Mouse (Mus musculus) kidney, embryonic 14.5 days (tissue): ENCODE results near the gene H1foo. TPM values are rescaled to one million over a fixed set of nuclear protein-coding genes. Genes with fewer than 3 reads are reported as not detected.

Source experiments
- ATAC-seq: fragments of 200-750 bp; cut with Nextera tagmentation; 2 replicates; pipeline ENCODE4 v1.8.0; 2017; ENCODE audit warnings: moderate number of reproducible peaks, mild to moderate bottlenecking, moderate TSS enrichment, moderate library complexity; ENCODE audit not compliant: low FRiP score, low TSS enrichment
- H3K27ac ChIP-seq: fragments of 300-500 bp; sonication (generic); 2 replicates; pipeline ENCODE4 v1.5.1; 2014; ENCODE audit warnings: low read depth, mild to moderate bottlenecking, low read length, moderate library complexity, mixed read lengths
- H3K27me3 ChIP-seq: fragments of 300-500 bp; sonication (generic); 2 replicates; pipeline ENCODE4 v1.6.1; 2014; ENCODE audit warnings: mild to moderate bottlenecking, low read length; ENCODE audit not compliant: control insufficient read depth, insufficient read depth
- H3K36me3 ChIP-seq: fragments of 300-500 bp; sonication (generic); 2 replicates; pipeline ENCODE4 v1.6.1; 2014; ENCODE audit warnings: low read length, mixed read lengths; ENCODE audit not compliant: control insufficient read depth, insufficient read depth
- H3K4me1 ChIP-seq: fragments of 300-500 bp; sonication (generic); 2 replicates; pipeline ENCODE4 v1.6.1; 2014; ENCODE audit warnings: low read length, mixed read lengths; ENCODE audit not compliant: control insufficient read depth, insufficient read depth
- H3K4me2 ChIP-seq: fragments of 300-500 bp; sonication (generic); replicated peaks from 2 replicates; pipeline ENCODE4 v1.6.1; 2014; ENCODE audit warnings: low read depth, mild to moderate bottlenecking, low read length
- H3K4me3 ChIP-seq: fragments of 300-500 bp; sonication (generic); 2 replicates; pipeline ENCODE4 v1.5.1; 2014; ENCODE audit warnings: mild to moderate bottlenecking, low read length
- H3K9ac ChIP-seq: fragments of 300-500 bp; sonication (generic); 2 replicates; pipeline ENCODE4 v1.6.1; 2014; ENCODE audit warnings: low read depth, mild to moderate bottlenecking, low read length, moderate library complexity
- H3K9me3 ChIP-seq: fragments of 300-500 bp; sonication (generic); 2 replicates; pipeline ENCODE4 v1.6.1; 2016; ENCODE audit warnings: low read length; ENCODE audit not compliant: control insufficient read depth
- WGBS: fragments of 180-500 bp; shearing (Covaris S2); extraction: QIAGEN DNeasy Blood & Tissue Kit; methylation state at CpG from one replicate; pipeline ENCODE4 v1.1.7; 2014; 5-methylcytosine and 5-hydroxymethylcytosine counted together
- polyA plus RNA-seq: library from polyadenylated mRNA; unstranded; fragments of >200 nt; fragmentation: Nextera tagmentation; extraction: Ambion mirVana; gene quantifications from 2 replicates; pipeline ENCODE4 v1.2.1, GENCODE M21; 2014

Gene H1foo
- polyA plus RNA-seq, 1 experiment from 2014 or later: not detected

DNA sequence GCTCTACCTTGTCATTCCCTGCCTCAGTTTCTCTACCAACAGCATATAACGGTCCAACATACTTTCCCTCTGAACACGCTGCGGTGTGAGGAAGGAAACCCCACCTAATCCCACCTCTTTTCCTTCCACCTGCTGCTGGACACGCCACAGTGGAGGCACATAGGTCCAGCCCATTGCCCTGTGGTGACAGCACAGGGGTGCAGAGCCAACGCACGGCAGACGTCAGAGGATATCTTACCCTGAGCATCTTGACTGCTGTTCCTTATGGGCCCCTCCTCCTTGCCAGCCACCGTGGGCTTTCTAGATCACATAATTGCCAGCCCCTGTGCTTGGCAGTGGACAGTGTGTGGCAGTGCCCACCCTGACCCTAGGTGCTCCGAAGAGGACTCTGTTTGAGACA lies 45.7 kb downstream of the H1foo start:
- Histone ChIP-seq H3K27ac (peak overlapping the region; percentile 51; the same call in 1 of the 2 replicates), H3K4me1 (peaks cover 61% of the 10 kb centered on the region), H3K27me3 (peaks cover 7% of the 10 kb centered on the region; the same call in 1 of the 2 replicates), H3K36me3 (no peaks in the 10 kb centered on the region; the same call in 1 of the 2 replicates), H3K9ac (peak overlapping the region; percentile 78; the same call in 1 of the 2 replicates), H3K4me2 (peak overlapping the region; percentile 92), H3K4me3 (peak overlapping the region; percentile 71), H3K9me3 (no peaks in the 10 kb centered on the region)
- WGBS: 75% methylated on average over 9 of the region's 9 CpGs
- ATAC-seq: no peak

DNA sequence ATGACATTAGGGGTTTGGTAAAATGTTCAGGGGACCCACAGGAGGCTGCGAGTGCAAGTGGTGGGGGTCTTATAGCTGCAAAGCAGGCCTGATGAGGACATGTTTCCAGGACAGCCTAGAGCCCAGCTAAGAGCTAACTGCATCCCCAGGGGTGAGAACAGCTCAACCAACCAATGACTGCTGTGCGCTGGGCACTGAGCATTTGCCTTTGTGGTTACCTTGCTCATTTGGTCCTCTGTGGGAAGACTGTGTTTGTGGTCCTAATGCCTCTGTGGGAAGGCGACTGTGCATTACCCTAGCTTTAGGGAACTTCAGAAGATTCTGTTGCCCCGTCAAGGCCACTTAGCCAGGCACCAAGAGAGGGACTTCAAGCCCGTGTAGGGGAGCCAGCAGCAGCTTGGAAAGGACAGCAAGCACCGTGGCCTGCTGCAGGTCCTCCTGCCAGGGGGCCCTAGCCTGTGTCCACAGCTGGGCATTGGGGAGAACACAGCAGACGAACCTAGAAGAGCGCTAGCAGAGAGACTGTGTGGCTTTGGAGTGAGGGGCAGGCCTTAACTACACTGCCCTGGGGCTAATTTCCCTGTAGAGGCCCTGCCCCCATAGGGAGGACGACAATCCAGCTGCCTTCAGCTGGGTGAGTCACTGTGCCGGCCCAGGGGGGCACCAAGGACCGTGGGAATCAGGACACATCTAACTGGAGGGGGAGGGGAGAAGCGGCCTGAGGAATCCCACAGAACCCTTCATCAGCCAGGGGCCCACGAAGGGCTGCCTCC lies 46.6 kb downstream of the H1foo start:
- ATAC-seq: no peak
- H3K36me3 ChIP-seq: no peaks in the 10 kb centered on the region; the same call in 1 of the 2 replicates
- H3K4me1 ChIP-seq: peaks cover 55% of the 10 kb centered on the region
- peak overlapping the region; percentile 71 for H3K4me3 ChIP-seq
- 26% methylated on average over 13 of the region's 13 CpGs for WGBS
- H3K27ac ChIP-seq: peak overlapping the region; percentile 51; the same call in 1 of the 2 replicates
- no peaks in the 10 kb centered on the region for H3K9me3 ChIP-seq
- H3K9ac ChIP-seq: peak overlapping the region; percentile 78; the same call in 1 of the 2 replicates
- H3K27me3 ChIP-seq: peaks cover 7% of the 10 kb centered on the region; the same call in 1 of the 2 replicates
- H3K4me2 ChIP-seq: peak overlapping the region; percentile 92

GRCm38 (mm10) chr6:115991881-115992620 lies 47.3 kb downstream of the H1foo start:
- peak overlapping the region; percentile 71 for H3K4me3 ChIP-seq
- 22% methylated on average over 10 of the region's 10 CpGs for WGBS
- peak overlapping the region; percentile 51; the same call in 1 of the 2 replicates for H3K27ac ChIP-seq
- peak overlapping the region; percentile 78; the same call in 1 of the 2 replicates for H3K9ac ChIP-seq
- H3K4me2 ChIP-seq: peak overlapping the region; percentile 92
- peaks cover 50% of the 10 kb centered on the region for H3K4me1 ChIP-seq
- no peak for ATAC-seq
- H3K36me3 ChIP-seq: no peaks in the 10 kb centered on the region; the same call in 1 of the 2 replicates
- peaks cover 7% of the 10 kb centered on the region; the same call in 1 of the 2 replicates for H3K27me3 ChIP-seq
- H3K9me3 ChIP-seq: no peaks in the 10 kb centered on the region

GRCm38 (mm10) chr6:115992981-115993380 lies 48.2 kb downstream of the H1foo start:
- Histone ChIP-seq H3K4me3 (peak overlapping the region; percentile 71), H3K9me3 (no peaks in the 10 kb centered on the region), H3K9ac (peak overlapping the region; percentile 78), H3K4me2 (peak overlapping the region; percentile 92), H3K27ac (0 out of 2 replicates have a peak overlapping the region, but pooled peaks have one; percentile 76), H3K36me3 (no peaks in the 10 kb centered on the region; the same call in 1 of the 2 replicates), H3K4me1 (peaks cover 53% of the 10 kb centered on the region), H3K27me3 (peaks cover 7% of the 10 kb centered on the region; the same call in 1 of the 2 replicates)
- 49% methylated on average over 6 of the region's 6 CpGs for WGBS
- no peak for ATAC-seq

DNA sequence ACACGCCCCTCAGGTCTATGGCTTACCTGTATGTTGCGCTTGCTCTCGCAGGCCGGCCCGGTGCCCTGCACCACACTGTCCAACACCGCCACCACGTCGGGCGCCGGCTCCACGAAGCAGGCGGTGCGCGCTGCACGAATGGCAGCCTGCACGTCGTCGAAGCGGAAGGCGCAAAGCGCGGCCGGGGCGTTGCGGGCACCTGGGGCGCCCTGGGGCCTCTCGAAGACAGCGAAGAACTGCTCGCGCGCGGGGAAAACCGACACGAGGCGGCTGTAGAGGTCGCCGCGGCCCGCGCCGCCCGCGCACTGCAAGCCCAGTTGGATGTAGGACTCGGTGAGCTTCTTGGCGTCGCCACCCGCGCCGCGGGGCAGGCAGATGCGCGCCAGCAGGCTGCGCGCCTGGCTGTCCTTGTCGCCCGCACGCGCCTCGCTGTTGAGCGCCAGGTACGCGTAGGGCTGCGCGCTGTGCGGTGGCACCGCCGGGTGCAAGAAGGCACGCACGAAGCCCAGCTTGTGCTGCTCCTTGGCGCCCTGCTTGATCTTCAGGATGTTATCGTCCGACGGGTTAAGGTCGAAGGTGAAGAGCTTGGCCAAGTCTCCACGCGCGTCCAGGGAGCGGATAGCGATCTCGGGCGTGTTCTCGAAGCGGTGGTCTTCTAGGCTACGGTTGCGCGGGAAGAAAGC lies 48.9 kb downstream of the H1foo start:
- WGBS: 1% methylated on average over 86 of the region's 86 CpGs

GRCm38 (mm10) chr6:115994146-115994876 lies 49.6 kb downstream of the H1foo start:
- Histone ChIP-seq H3K9me3 (no peaks in the 10 kb centered on the region), H3K9ac (peak overlapping the region; percentile 78), H3K4me1 (peaks cover 65% of the 10 kb centered on the region), H3K4me3 (peak overlapping the region; percentile 71), H3K27ac (peak overlapping the region; percentile 76; the same call in 1 of the 2 replicates), H3K4me2 (peak overlapping the region; percentile 92), H3K27me3 (peaks cover 7% of the 10 kb centered on the region; the same call in 1 of the 2 replicates), H3K36me3 (no peaks in the 10 kb centered on the region; the same call in 1 of the 2 replicates)
- peak; percentile 25; the same call in 1 of the 2 replicates for ATAC-seq
- 1% methylated on average over 67 of the region's 93 CpGs for WGBS

More for the DNA sequence above, 48.9 kb downstream of the H1foo start:
- Histone ChIP-seq H3K27ac (peak overlapping the region; percentile 76; the same call in 1 of the 2 replicates), H3K9me3 (no peaks in the 10 kb centered on the region), H3K36me3 (no peaks in the 10 kb centered on the region; the same call in 1 of the 2 replicates), H3K27me3 (peaks cover 7% of the 10 kb centered on the region; the same call in 1 of the 2 replicates), H3K4me2 (peak overlapping the region; percentile 92), H3K4me1 (peaks cover 59% of the 10 kb centered on the region), H3K9ac (peak overlapping the region; percentile 78), H3K4me3 (peak overlapping the region; percentile 71)
- no peak for ATAC-seq

DNA sequence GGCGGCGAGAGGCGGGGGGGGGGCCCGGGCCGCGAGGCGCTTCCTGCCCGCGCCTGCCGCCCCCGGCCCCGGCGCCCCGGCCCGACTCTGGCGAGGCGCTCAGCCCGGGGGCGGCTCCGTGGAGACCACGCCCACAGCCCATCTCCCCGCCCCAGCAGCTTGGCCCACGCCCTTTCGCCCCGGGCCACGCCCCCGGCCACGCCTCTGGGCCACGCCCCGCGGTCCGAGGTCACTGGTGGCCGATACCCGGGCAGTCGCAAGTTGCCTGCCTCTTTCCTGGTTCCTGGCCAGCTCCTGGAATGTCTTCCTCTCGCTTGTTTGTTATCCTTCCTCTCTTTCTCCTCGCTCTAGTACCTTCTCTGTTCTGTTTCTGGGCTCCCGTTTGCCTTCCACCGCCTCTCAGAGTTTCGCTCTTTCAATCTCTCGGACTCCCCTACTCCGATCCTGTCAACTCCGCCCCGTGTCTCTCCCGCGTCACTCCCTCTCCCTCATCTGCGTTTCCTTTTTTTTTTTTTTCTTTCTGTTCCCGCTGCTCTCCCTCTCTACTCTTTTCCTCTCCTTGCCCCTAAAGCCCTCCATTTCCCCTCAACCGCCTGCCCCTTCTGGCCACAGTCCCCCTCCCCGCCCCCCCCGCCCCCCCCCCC lies 50.3 kb downstream of the H1foo start, which contains the start of gene Plxnd1:
TSS of gene Plxnd1 (minus strand) at position 129 of the 644 bp plus-strand sequence.
- Histone ChIP-seq H3K9me3 (no peaks in the 10 kb centered on the region), H3K9ac (peak within 1 kb of the TSS; percentile 78), H3K4me2 (peak within 1 kb of the TSS; percentile 92), H3K4me3 (peak within 1 kb of the TSS; percentile 71), H3K4me1 (peaks cover 61% of the 10 kb centered on the region), H3K27ac (peak within 1 kb of the TSS; percentile 94), H3K36me3 (no peaks in the 10 kb centered on the region), H3K27me3 (peaks cover 7% of the 10 kb centered on the region; the same call in 1 of the 2 replicates)
- ATAC-seq: peak; percentile 77
- 2% methylated on average over 37 of the region's 51 CpGs for WGBS
